Mouse (Mus musculus) left cerebral cortex, adult 11 months (tissue): ENCODE results near the gene Dok1.

Source experiments
- DNase-seq: peaks from one replicate; pipeline ENCODE4 v3.0.0; 2022; ENCODE audit warnings: low spot score

Gene Dok1

DNA sequence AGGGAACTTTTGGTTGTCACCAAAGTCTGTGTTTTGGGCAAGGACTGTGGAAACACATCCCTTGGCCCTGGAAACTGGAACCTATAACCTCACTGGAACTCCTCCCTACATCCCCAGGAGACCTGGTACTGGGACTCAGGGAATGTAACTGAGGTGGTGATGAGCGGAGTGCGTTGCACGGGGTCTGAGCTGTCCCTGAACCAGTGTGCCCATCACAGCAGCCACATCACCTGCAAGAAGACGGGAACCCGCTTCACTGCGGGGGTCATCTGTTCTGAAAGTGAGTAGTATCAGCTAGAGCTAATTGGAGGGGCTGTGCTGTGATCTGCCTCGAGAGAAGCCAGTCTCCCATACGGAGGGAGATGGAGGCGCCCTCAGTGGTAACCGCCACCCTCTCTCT lies 16.1 kb upstream of the Dok1 start:
- no peak for DNase-seq

DNA sequence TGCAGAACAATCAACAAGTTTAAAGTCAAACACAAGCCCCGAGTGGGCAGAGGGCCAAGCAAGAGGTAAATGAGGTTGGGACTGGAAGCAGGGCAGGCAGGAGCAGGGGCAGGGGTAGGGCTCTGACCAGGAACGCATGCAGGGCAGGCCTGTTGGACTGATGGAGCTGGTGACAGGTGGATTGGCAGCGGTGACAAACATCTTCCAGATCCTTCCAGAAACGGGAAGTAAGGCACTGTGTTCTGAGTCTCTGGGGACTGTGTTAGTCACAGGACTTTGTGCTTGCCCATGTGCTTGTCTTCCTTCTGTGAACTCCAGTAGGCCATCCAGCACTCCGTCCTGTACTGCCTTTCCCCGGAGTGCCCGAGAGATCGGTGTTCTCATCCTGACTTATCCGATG lies 11.5 kb upstream of the Dok1 start:
- no peak for DNase-seq

DNA sequence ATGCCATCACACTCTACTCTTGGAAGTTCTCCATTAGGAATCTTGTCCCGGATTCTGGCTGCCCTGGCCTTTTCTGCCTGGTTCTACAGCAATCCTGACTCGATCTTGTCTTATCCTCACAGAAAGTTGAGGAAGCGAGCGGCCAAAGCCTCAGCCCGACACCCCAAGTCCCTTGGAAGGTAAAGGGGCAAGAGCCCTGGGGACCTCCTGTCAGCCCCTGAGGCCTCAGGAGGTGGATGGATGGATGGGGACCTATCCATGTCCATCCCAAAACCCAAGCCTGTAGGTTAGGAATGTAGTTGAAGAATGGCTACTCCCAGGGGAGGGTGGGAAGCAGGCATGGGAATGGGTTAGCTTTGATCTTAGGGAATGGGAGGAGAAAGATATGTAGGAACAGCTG lies 10.7 kb upstream of the Dok1 start:
- no peak for DNase-seq

DNA sequence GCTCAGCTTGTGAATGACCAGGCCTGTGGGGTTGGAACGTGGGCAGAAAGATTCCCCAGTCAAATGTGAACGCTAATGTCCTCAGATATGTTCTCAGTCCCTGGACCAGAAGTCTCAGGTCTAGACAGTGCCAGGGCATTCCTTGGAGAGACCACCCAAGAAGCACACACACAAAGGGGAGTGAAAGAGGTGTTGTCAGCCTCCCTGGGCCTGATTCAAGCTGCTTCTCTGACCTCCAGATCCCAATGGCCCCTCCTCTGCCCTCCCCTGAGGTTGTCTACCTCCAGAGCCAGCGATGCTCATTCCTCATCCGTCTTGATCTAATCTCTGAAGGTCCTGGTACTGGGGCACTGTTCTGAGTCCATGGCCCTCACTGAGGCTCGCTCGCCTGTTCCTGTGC lies 10.3 kb upstream of the Dok1 start:
- no peak for DNase-seq

DNA sequence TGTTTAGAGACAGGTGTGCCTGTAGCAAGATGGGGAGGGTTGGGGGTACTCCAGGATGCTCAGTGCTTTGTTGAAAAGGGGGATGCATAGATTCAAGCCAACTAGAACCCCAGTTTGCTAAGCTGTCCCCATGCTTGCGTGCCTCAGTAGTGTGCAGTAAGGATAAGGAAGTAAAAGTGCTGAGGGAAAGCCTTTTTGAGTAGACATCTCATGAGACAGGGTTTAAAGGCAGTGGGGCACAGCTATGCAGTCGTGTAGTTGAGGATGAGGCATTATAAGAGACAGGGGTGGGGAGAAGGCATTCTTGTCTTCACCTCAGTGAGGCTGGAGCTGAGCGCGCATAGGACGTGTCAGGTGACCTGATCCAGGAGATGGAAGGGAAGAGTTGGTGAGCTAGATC lies 7.3 kb upstream of the Dok1 start:
- DNase-seq = no peak

DNA sequence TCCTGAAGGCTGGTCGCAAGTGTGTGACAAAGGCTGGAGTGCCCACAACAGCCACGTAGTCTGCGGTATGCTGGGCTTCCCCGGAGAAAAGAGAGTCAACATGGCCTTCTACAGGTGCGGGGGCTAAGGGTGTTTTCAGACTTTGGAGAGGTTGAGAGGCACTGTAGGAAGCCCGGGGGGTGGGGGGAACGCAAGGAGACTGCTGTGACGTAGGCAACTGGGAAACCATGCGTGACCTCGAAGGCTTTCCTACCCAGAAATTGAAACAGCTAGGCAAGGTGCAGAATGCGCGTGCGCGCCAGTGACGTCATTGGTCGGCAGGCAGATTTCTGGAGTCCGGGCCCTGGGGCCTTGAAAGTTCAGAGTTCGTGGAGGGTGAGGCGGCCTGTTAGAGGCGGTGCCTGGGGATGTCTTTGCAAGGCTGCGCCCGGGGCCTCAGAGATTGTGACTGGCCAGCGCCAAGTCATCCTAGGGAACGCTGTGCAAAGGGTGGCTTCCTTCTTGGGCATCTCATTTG lies 5.3 kb upstream of the Dok1 start:
- peak; percentile 77 for DNase-seq

DNA sequence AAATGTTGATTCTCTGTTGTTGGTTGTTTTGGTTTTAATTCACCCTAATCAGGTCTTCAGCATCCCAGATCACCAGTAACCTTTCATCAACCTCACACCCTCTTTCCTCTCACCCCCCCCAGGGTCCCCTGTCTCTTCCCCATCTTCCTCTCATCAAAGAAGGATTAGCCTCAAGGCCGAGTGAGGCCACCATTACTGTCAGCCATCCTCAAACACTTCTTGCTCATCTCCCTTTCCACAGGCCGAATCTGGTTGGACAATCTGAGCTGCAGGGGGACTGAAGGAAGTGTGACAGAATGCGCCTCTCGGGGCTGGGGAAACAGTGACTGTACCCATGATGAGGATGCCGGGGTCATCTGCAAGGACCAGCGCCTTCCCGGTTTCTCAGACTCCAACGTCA lies 3.9 kb upstream of the Dok1 start:
- DNase-seq = no peak

DNA sequence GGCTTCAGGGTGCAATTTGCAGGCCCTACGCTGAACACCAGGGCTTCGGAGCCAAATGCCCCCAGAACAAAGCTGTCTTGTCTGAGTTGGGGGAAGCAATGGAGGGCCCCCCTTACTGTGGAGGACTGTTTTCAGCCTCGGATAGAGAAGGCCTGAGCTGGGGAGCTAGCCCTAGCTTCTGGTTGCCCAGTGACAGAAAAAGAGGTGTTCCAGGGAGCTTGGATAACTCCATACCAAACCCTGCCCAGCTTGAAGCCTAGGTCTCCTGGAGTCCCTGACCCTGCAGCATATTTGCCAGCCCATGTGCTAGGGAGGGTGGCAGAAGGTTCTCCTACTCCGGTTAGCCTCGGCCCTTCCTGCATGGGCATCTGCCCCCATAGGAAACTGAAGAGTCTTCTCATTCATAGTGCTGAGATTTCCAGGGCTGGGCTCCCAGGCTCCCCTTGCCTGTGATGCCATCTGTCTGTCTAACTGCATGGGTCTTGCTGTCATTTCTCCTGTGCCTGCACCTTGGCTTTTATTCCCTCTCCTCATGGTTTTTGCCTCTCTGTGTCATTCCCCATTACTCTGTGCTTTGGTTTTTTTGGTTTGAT lies 1.3 kb upstream of the Dok1 start:
- no peak for DNase-seq

DNA sequence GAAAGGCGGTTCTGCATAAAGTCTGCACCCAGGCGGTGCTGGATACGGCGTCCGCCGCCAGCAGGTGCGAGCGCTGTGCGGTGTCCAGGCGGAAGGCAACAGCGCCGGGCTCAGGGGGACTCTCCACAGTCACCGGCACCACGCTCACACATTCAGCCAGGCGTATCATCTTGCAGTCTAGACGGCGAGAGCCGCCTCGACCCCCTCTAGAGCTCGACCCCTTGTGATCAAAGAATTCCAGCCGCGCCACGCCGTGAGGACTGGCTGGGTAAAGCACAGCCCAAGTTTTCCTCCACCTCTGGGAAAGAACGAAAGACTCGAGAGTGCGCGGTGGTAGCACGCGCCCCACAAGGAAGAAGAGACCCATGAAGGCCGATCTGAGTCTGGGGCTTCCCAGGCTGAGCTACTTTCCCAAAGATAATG lies 491 bp downstream of the Dok1 start:
- DNase-seq = no peak

DNA sequence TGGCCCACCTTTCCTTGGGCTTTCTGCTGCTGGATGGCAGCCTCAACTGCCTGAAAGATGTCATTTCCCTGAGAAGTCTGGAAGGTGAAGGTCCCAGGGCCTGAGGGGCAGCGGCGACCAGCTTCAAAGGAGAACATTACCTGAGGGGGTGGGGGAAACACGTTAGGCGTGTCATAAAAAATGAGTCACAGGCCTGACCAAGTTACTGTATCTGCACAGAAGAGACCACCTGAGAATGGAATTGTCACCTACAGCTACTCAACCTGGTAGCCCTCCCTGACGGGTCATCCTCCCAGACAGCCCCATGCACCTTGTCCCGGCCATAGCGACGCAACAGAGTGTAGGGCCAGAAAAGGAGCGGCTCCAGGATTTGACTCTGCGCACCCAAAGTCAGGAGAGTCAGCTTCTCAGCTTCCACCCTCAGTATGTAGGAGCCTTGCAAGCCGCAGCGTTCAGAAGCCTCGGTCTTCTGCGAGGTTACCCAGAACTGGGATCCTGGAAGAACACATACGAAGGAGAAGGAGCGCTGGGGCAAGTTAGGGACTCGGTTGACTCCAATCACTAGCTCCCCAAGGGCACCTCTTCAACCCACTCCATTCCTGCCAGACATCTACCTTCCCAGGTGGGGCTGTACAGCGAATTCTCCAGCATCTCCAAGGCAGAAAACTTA lies 1.2 kb downstream of the Dok1 start:
- no peak for DNase-seq

DNA sequence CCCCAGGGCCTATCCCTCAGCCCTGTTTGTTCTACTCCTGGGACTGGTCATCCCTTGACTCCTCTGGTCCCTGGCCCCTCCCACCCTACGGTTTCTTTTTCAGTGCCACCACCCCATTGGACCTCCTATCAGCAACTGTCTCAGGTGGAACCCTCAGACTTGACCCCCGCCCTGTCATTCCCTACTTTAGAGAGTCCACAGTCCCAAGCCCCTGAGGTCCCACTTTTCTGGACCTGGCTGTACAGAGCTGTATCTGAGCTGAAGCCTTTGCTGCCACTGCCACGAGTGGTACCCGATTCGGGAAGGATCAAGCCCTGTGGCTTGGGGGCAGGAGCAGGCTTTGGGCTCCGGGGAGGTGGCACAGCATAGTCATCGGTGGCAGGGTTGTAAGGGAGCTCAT lies 2.2 kb downstream of the Dok1 start:
- DNase-seq = no peak

DNA sequence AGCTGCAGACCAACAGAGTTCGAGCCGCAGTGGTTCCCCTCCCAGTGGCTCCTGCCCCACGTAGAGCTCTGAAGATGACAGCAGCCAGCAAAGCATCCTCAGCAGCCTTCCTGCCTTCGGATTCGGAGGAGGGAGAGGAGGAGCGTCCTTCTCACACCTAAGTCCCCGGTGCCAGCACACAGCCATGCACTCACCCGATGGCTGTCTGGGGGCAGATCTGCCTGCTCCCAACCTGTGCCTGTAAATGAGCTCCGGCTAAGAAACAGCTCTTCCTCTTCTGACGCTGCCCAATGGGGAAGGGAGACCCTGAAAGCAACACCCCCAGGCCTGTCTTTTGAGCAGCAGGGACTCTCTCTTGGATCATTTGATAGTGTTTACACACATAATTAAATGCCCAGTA lies 3.5 kb downstream of the Dok1 start:
- DNase-seq = no peak

DNA sequence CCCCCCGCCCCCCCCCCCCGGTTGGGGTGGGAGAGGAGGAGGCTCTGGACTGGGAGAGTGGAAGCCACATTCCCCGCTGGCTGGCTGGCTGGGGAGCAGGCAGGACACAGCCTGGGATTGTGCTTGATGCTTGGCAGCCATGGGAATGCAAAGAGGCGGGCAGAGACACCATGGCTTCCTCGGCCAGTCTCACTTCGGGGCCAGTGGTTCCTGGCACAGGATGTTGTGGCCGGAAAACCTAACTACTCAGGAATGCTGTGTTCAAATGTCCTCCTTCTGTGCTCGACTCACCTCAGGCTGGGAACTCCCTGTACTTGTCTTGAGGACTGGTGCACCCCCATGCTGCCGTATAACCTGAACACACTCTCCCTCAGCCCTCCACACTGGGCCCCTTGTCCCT lies 5.6 kb downstream of the Dok1 start:
- DNase-seq = no peak

DNA sequence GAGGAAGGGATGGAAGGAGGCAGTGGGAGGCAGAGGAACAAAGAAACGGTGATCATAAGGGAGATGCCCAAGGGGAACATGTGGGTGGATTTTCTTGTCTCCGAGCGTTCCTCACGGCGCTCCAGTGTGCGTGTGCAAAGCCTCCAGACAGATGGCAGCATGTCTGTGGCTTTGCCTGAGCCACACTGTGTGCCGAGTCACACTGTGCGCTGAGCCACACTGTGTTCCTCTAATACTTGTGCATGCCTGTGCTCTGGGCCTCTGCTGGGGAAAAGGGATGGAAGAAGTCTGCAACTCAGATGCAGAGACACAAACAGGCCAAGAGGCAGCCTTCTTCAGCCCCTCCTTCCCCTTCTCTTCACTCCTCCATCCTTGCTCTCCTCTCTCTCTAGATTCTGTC lies 6.0 kb downstream of the Dok1 start:
- no peak for DNase-seq

DNA sequence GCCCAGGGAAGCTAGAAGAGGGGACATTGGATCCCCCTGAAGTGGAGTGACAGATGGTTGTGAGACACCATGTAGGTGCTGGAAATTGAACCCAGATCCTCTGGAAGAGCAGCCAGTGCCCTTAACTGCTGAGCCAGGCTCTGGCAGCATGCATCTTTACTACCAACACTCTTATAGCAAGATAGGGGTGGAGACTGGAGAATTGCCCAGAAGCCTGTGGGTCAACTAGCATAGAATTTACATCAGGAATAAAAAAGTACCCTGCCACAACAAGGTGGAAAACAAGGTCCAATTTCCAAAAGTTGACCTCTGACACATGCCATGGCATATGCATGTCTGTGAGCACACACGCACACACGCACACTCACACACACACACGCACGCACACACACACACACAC lies 8.1 kb downstream of the Dok1 start:
- no peak for DNase-seq

DNA sequence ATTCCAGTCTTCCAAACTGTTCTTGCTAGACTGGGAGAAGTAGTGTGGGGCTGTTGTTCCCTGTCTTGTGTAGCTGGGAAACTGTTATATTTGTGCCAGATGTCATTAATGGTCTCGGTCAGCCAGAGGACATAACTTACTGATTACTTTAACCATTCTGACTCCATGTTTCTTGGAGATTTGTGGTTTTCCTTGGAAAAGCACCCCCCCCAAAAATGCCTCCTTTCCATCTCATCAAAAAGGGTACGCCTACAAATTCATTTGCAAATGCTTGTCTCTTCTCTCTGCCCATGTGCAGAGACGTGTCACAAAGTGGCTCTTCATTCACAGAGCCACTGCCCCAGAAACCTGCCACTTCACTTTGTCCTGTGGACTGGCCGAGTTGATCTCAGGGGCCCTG lies 8.8 kb downstream of the Dok1 start:
- no peak for DNase-seq

DNA sequence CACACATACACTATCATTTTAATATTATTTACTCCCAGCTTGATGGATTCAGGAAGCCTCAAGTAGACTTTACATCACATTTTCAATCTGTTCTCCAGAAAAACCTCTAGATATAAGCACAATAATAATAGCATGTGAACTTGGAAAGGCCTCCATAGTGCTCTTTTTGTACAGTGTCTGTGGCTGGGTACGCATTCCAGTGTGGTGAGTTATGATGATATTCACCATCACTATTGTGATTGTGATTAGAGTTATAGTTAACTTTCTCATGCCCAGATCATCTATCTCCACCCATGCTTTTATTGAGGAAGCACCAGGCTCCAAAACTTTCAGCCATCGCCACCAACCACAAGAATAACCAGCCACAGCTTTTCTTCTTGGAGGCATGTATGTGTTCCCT lies 9.5 kb downstream of the Dok1 start:
- no peak for DNase-seq

DNA sequence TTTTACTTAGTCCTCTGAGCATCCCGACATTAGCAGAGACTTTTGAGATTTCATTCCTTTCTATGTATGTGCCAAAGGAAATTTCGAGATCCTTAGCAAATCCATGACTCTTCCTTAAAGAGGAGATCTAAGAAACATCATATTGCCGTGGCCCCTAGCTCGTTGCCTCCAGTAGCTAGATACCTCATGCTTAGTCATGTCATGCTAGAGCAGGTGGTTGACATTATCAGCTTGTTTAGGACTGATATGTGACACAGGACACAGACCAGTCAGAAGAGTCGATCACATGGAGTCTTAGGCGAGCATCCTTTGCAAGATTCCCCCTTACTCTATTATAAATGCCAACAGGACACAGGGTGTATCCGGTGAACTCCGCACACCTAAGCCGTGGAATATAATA lies 10.3 kb downstream of the Dok1 start:
- DNase-seq = no peak

DNA sequence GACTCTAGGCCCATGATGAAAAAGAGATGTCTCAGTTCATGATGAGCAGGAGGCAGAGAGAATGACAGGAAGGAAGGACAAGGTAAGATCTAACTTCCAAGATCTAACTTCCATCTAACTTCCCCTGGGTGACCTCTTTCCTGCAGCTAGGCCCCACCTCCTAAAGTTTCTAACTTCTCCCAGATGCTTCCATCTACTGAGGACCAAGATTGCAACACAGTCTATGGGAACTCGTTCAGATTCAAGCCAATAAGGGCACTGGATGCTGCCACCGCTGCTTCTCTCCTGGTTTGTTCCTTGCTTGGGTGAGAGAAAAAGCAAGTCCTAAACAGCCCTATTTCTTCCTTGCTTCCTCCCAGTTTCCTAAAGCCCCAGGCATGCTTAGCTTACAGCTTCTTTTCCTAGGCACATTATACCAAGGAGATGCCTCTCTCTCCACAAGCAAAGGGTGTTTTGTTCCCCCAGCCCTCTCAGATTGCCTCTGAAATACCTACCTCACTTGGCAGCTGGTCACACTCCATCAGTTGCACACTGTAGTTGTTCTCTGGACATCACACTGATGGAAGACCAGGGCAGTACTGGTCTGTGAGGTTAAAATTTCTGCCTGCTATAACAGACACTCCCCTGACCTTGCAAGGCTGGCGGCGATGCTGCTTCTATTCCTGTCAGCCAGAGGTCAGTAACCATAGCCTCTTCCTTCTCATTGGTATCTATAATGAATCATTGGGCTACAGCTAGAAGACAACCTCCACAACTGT lies 12.3 kb downstream of the Dok1 start:
- DNase-seq = no peak

DNA sequence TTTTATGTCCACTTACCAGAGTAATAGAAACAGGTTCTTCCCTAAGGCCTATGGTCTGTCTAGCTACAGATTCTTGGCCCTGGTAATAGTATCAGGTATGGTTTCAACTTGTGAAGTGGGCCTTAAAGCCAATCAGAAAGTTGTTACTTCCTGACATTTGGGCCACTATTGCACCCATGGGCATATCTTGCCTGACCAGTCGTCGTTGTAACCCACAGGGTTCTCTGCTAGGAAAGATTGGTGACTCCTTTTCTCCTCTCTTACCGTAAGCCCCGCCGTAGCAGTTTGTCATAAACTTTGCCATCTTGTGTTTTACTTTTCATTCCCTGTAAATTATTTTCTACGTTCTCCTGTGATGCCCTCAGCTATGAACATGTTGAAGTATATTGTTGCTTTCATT lies 13.2 kb downstream of the Dok1 start:
- no peak for DNase-seq

DNA sequence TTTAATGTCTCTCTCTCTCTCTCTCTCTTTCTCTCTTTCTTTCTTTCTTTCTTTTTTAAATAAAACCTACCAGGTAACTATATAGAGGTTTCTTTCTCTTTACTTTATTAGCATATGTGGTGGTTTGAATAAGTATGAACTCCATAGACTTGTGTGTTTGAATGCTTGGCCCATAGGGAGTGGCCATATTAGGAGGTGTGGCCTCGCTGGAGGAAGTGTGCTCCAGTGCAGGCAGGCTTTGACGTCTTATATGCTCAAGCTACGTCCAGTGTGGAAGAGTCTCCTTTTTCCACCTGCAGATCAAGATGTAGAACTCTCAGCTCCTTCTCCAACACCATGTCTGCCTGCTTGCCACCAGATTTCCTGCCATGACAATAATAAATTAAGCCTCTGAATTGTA lies 14.2 kb downstream of the Dok1 start:
- DNase-seq = no peak

DNA sequence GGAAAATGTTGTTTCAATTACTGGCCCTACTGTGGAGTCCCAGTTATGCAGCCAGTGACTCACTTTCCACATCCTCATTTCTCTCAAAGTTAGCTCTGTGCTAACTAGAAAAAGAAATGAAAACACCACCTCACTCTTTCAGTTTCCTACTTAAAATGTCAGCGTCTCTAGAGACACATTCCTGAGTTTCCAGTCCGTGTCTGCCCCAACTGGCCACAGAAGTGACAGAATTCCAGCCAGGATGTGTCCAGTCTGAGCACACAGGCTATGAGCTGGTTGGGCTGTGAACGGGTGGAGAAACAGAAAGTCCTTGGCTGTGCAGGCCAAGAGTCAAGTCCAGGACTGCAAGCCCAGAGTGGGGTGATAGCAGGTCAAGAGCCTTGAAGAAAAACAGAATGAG lies 16.1 kb downstream of the Dok1 start:
- DNase-seq = no peak

DNA sequence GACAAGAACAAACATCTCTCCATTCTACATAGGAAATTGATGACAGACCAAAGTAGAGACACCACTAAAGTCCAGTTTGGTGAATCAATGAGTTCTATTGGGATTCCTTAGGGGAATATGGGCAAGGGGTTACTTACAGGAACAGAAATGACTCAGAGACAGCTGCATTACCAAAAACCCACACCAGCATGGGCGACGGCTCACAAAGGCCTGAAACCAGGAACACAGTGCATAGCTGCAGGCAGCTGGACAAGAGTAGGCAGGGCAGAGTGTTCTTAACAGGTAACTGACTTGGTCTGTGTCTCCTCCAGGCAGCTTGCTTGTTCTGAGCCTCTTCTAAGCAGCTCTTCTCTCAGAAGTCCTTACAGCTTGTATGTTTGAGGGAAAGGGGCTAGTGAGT lies 17.5 kb downstream of the Dok1 start:
- DNase-seq = no peak
